Mouse (Mus musculus) midbrain, embryonic 12.5 days (tissue): ENCODE data around the gene Trio. TPM values are rescaled to one million over a fixed set of nuclear protein-coding genes. Genes with fewer than 3 reads are reported as not detected.

Experiments
- ATAC-seq: fragments of 200-750 bp; cut with Nextera tagmentation; 2 replicates; pipeline ENCODE4 v1.8.0; 2017; ENCODE audit warnings: low read depth, moderate TSS enrichment, moderate library complexity; ENCODE audit not compliant: low FRiP score
- H3K27ac ChIP-seq: fragments of 300-500 bp; sonication (generic); replicated peaks from 2 replicates; pipeline ENCODE4 v1.5.1; 2016; ENCODE audit warnings: mild to moderate bottlenecking
- H3K27me3 ChIP-seq: fragments of 300-500 bp; sonication (generic); 2 replicates; pipeline ENCODE4 v1.6.1; 2016; ENCODE audit warnings: mild to moderate bottlenecking
- H3K36me3 ChIP-seq: fragments of 300-500 bp; sonication (generic); 2 replicates; pipeline ENCODE4 v1.6.1; 2016
- H3K4me1 ChIP-seq: fragments of 300-500 bp; sonication (generic); 2 replicates; pipeline ENCODE4 v1.6.1; 2016
- H3K4me2 ChIP-seq: fragments of 300-500 bp; sonication (generic); replicated peaks from 2 replicates; pipeline ENCODE4 v1.6.1; 2016; ENCODE audit warnings: mild to moderate bottlenecking, moderate library complexity
- H3K4me3 ChIP-seq: fragments of 300-500 bp; sonication (generic); 2 replicates; pipeline ENCODE4 v1.5.1; 2016; ENCODE audit warnings: mild to moderate bottlenecking
- H3K9ac ChIP-seq: fragments of 300-500 bp; sonication (generic); replicated peaks from 2 replicates; pipeline ENCODE4 v1.6.1; 2016; ENCODE audit warnings: mild to moderate bottlenecking, moderate library complexity
- H3K9me3 ChIP-seq: fragments of 300-500 bp; sonication (generic); 2 replicates; pipeline ENCODE4 v1.6.1; 2016; ENCODE audit warnings: mild to moderate bottlenecking
- WGBS: fragments of 180-500 bp; shearing (Covaris S2); methylation state at CpG from one replicate; pipeline ENCODE4 v1.1.7; 2016; 5-methylcytosine and 5-hydroxymethylcytosine counted together
- polyA plus RNA-seq: library from polyadenylated mRNA; unstranded; fragments of >200 nt; fragmentation: Nextera tagmentation; extraction: Ambion mirVana; gene quantifications from 2 replicates; pipeline ENCODE4 v1.2.1, GENCODE M21; 2016

Trio gene
- polyA plus RNA-seq, 1 experiment from 2014 or later = 38.3 TPM

- H3K27ac ChIP-seq = peak overlapping the region; percentile 52
- no peaks in the 10 kb centered on the region for H3K36me3 ChIP-seq
- H3K4me2 ChIP-seq = no peak overlapping the region
- H3K9me3 ChIP-seq = no peaks in the 10 kb centered on the region
- WGBS = 73% methylated on average over 12 of the region's 12 CpGs
- H3K27me3 ChIP-seq = peaks cover 5% of the 10 kb centered on the region
- peaks cover 95% of the 10 kb centered on the region for H3K4me1 ChIP-seq
- H3K9ac ChIP-seq = no peak overlapping the region
- H3K4me3 ChIP-seq = no peak overlapping the region
- ATAC-seq = no peak
These were observed 240.2 kb downstream of the Trio start for GRCm38 (mm10) chr15:27785280-27786001.

GRCm38 (mm10) chr15:27784126-27784563 lies 241.5 kb downstream of the Trio start:
- Histone ChIP-seq H3K27ac (peak overlapping the region; percentile 84), H3K27me3 (no peaks in the 10 kb centered on the region; the same call in 1 of the 2 replicates), H3K36me3 (no peaks in the 10 kb centered on the region), H3K4me1 (peaks cover 97% of the 10 kb centered on the region), H3K9ac (peak overlapping the region; percentile 21), H3K4me3 (no peak overlapping the region), H3K9me3 (no peaks in the 10 kb centered on the region), H3K4me2 (peak overlapping the region; percentile 25)
- peak; percentile 10; the same call in 1 of the 2 replicates for ATAC-seq
- 39% methylated on average over 10 of the region's 10 CpGs for WGBS

GRCm38 (mm10) chr15:27783541-27784125 lies 242.0 kb downstream of the Trio start:
- 28% methylated on average over 12 of the region's 12 CpGs for WGBS
- Histone ChIP-seq H3K4me3 (no peak overlapping the region), H3K4me1 (peaks cover 96% of the 10 kb centered on the region), H3K4me2 (peak overlapping the region; percentile 25), H3K9me3 (no peaks in the 10 kb centered on the region), H3K27ac (peak overlapping the region; percentile 84), H3K36me3 (no peaks in the 10 kb centered on the region), H3K27me3 (no peaks in the 10 kb centered on the region; the same call in 1 of the 2 replicates), H3K9ac (peak overlapping the region; percentile 21)
- peak; percentile 31 for ATAC-seq

GRCm38 (mm10) chr15:27783092-27783491 lies 242.6 kb downstream of the Trio start:
- 28% methylated on average over 8 of the region's 8 CpGs for WGBS
- H3K27me3 ChIP-seq = no peaks in the 10 kb centered on the region; the same call in 1 of the 2 replicates
- H3K9me3 ChIP-seq = no peaks in the 10 kb centered on the region
- peak overlapping the region; percentile 25 for H3K4me2 ChIP-seq
- no peak overlapping the region for H3K4me3 ChIP-seq
- ATAC-seq = no peak
- H3K9ac ChIP-seq = peak overlapping the region; percentile 21; the same call in 1 of the 2 replicates
- H3K27ac ChIP-seq = peak overlapping the region; percentile 84
- H3K36me3 ChIP-seq = no peaks in the 10 kb centered on the region
- peaks cover 96% of the 10 kb centered on the region for H3K4me1 ChIP-seq

- H3K4me2 ChIP-seq = no peak overlapping the region
- H3K9me3 ChIP-seq = no peaks in the 10 kb centered on the region
- H3K27ac ChIP-seq = peak overlapping the region; percentile 55
- H3K9ac ChIP-seq = no peak overlapping the region
- no peak overlapping the region for H3K4me3 ChIP-seq
- H3K27me3 ChIP-seq = no peaks in the 10 kb centered on the region; the same call in 1 of the 2 replicates
- WGBS = 60% methylated on average over 15 of the region's 15 CpGs
- no peak for ATAC-seq
- peaks cover 96% of the 10 kb centered on the region for H3K4me1 ChIP-seq
- H3K36me3 ChIP-seq = no peaks in the 10 kb centered on the region
These were observed 243.1 kb downstream of the Trio start for GRCm38 (mm10) chr15:27782383-27783036.

- no peak overlapping the region for H3K4me2 ChIP-seq
- peaks cover 81% of the 10 kb centered on the region for H3K4me1 ChIP-seq
- WGBS = 31% methylated on average over 10 of the region's 10 CpGs
- no peaks in the 10 kb centered on the region for H3K27me3 ChIP-seq
- H3K4me3 ChIP-seq = no peak overlapping the region
- no peaks in the 10 kb centered on the region for H3K9me3 ChIP-seq
- 0 out of 2 replicates have a peak overlapping the region, but pooled peaks have one; percentile 6 for H3K9ac ChIP-seq
- H3K36me3 ChIP-seq = no peaks in the 10 kb centered on the region
- H3K27ac ChIP-seq = peak overlapping the region; percentile 77
- ATAC-seq = peak; percentile 39
These were observed 245.8 kb downstream of the Trio start for GRCm38 (mm10) chr15:27779827-27780226.

- no peaks in the 10 kb centered on the region for H3K9me3 ChIP-seq
- H3K27me3 ChIP-seq = no peaks in the 10 kb centered on the region
- no peak overlapping the region for H3K9ac ChIP-seq
- H3K4me1 ChIP-seq = peaks cover 77% of the 10 kb centered on the region
- no peak overlapping the region for H3K4me3 ChIP-seq
- peak overlapping the region; percentile 77 for H3K27ac ChIP-seq
- 45% methylated on average over 11 of the region's 11 CpGs for WGBS
- H3K4me2 ChIP-seq = no peak overlapping the region
- no peaks in the 10 kb centered on the region for H3K36me3 ChIP-seq
- ATAC-seq = no peak
These were observed 246.2 kb downstream of the Trio start for GRCm38 (mm10) chr15:27779398-27779797.

GRCm38 (mm10) chr15:27778256-27778655 lies 247.4 kb downstream of the Trio start:
- H3K4me2 ChIP-seq = no peak overlapping the region
- no peaks in the 10 kb centered on the region for H3K9me3 ChIP-seq
- peak; percentile 27; the same call in 1 of the 2 replicates for ATAC-seq
- H3K36me3 ChIP-seq = peaks cover 8% of the 10 kb centered on the region
- no peak overlapping the region for H3K9ac ChIP-seq
- peak overlapping the region; percentile 77 for H3K27ac ChIP-seq
- no peaks in the 10 kb centered on the region for H3K27me3 ChIP-seq
- WGBS = 58% methylated on average over 3 of the region's 3 CpGs
- no peak overlapping the region for H3K4me3 ChIP-seq
- H3K4me1 ChIP-seq = peaks cover 66% of the 10 kb centered on the region

- WGBS = 32% methylated on average over 11 of the region's 11 CpGs
These were observed 248.0 kb downstream of the Trio start for GRCm38 (mm10) chr15:27777455-27778190.

GRCm38 (mm10) chr15:27774481-27774880 lies 251.2 kb downstream of the Trio start:
- H3K4me2 ChIP-seq = no peak overlapping the region
- no peak for ATAC-seq
- 87% methylated on average over 7 of the region's 7 CpGs for WGBS
- H3K27ac ChIP-seq = no peak overlapping the region
- no peak overlapping the region for H3K4me3 ChIP-seq
- peaks cover 32% of the 10 kb centered on the region for H3K36me3 ChIP-seq
- H3K27me3 ChIP-seq = no peaks in the 10 kb centered on the region
- H3K4me1 ChIP-seq = peaks cover 41% of the 10 kb centered on the region
- H3K9me3 ChIP-seq = no peaks in the 10 kb centered on the region
- H3K9ac ChIP-seq = no peak overlapping the region

More at GRCm38 (mm10) chr15:27777455-27778190, 248.0 kb downstream of the Trio start:
- H3K4me3 ChIP-seq = no peak overlapping the region
- H3K9me3 ChIP-seq = no peaks in the 10 kb centered on the region
- H3K9ac ChIP-seq = 0 out of 2 replicates have a peak overlapping the region, but pooled peaks have one; percentile 11
- 0 out of 2 replicates have a peak overlapping the region, but pooled peaks have one; percentile 7 for H3K4me2 ChIP-seq
- H3K27ac ChIP-seq = peak overlapping the region; percentile 77
- H3K27me3 ChIP-seq = no peaks in the 10 kb centered on the region
- peak; percentile 35; the same call in 1 of the 2 replicates for ATAC-seq
- H3K36me3 ChIP-seq = peaks cover 13% of the 10 kb centered on the region
- peaks cover 60% of the 10 kb centered on the region for H3K4me1 ChIP-seq

- Histone ChIP-seq H3K27me3 (no peaks in the 10 kb centered on the region), H3K4me2 (no peak overlapping the region), H3K36me3 (peaks cover 55% of the 10 kb centered on the region), H3K27ac (no peak overlapping the region), H3K9ac (no peak overlapping the region), H3K4me3 (no peak overlapping the region), H3K9me3 (no peaks in the 10 kb centered on the region), H3K4me1 (peaks cover 22% of the 10 kb centered on the region)
- 88% methylated on average over 7 of the region's 7 CpGs for WGBS
- no peak for ATAC-seq
These were observed 253.5 kb downstream of the Trio start for GRCm38 (mm10) chr15:27772125-27772627.
